Mouse (Mus musculus): ENCODE measurements around the gene Cntn4. TPM values are rescaled to one million over a fixed set of nuclear protein-coding genes. Genes with fewer than 3 reads are reported as not detected.

The Cntn4 gene
- polyA plus RNA-seq, 1 experiment from 2014 or later = 0.99 TPM

DNA sequence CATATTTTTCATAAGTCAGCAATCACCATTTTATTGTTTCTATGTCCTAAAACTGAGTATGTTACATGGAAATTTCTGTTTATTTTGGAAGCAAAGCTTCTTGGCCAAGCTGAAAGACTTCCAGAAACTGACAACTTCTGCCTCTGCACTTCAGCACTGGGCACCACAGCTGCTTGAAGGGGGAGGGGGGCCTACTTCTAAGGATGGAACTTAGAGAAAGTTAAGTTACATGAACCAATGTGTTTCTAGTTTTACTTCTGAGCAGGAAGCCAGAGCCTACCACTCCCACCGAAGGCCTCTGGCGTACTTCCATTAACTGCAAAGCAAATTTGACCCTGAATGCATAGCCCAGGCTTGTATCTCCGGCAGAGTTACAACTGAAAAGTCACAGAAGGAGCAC lies 749.2 kb downstream of the Cntn4 start:
- Histone ChIP-seq H3K4me2 (no peak overlapping the region), H3K36me3 (ENCODE audit: control insufficient read depth, insufficient read depth, low read length) (no peaks in the 10 kb centered on the region), H3K27ac (ENCODE audit: low read depth, low read length) (no peak overlapping the region), H3K4me1 (replicated peaks; ENCODE audit: control insufficient read depth, insufficient read depth, low read length) (no peaks in the 10 kb centered on the region), H3K9me3 (ENCODE audit: control insufficient read depth, low read length) (no peaks in the 10 kb centered on the region), H3K9ac (ENCODE audit: low read depth, low read length) (no peak overlapping the region), H3K4me3 (ENCODE audit: low read depth, low read length) (no peak overlapping the region), H3K27me3 (replicated peaks; ENCODE audit: control insufficient read depth, insufficient read depth, low read length) (no peaks in the 10 kb centered on the region)
- ATAC-seq (replicated peaks; ENCODE audit: low FRiP score) (no peak), DNase-seq (ENCODE audit: low spot score) (no peak)
- WGBS = 71% methylated on average over 3 of the region's 3 CpGs

DNA sequence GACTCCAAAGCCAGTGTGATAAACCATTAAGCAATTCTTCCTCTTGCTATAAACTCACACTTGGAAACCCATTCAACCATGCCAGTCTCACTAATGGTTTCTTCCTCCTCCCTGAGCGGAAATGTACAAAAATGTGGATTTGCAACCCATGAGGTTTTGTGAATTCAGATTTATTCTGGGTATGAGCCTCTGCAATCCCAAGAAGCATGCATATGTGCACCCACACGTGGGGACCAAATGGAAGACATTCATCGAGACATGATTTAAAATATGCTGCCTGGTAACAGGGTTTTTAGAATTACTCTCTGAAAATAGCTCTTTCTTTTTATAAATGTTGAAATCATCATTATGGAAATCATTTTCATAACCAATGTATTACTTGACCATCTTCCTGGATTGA lies 754.0 kb downstream of the Cntn4 start:
- Histone ChIP-seq H3K4me3 (ENCODE audit: low read depth, low read length) (no peak overlapping the region), H3K9ac (ENCODE audit: low read depth, low read length) (no peak overlapping the region), H3K4me1 (replicated peaks; ENCODE audit: control insufficient read depth, insufficient read depth, low read length) (no peaks in the 10 kb centered on the region), H3K27ac (ENCODE audit: low read depth, low read length) (no peak overlapping the region), H3K27me3 (replicated peaks; ENCODE audit: control insufficient read depth, insufficient read depth, low read length) (no peaks in the 10 kb centered on the region), H3K4me2 (no peak overlapping the region), H3K9me3 (ENCODE audit: control insufficient read depth, low read length) (no peaks in the 10 kb centered on the region), H3K36me3 (ENCODE audit: control insufficient read depth, insufficient read depth, low read length) (no peaks in the 10 kb centered on the region)
- WGBS = 85% methylated on average over 3 of the region's 3 CpGs
- DNase-seq (ENCODE audit: low spot score) (no peak), ATAC-seq (replicated peaks; ENCODE audit: low FRiP score) (no peak)

DNA sequence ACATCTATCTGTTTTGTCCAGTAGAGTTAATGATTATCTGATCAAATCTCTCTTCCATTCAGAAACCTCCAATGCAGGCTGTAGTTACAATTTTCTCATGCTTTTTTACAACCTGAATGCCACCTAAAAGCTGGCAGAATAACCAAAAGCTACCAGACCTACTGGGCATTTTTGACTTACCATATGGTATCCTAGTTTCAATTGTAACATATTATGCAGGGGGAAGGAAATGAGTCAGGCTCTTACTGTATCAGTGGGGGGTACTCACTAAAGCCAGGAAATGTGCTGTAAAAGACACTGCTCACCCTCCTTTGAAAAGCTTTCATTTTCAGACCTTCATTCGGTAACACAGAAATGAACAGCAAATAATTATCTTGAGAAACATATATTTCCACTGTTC lies 763.3 kb downstream of the Cntn4 start:
- DNase-seq (ENCODE audit: low spot score) (no peak), ATAC-seq (replicated peaks; ENCODE audit: low FRiP score) (no peak)
- no peak overlapping the region for H3K9ac ChIP-seq (ENCODE audit: low read depth, low read length)
- no peak overlapping the region for H3K4me3 ChIP-seq (ENCODE audit: low read depth, low read length)
- no peaks in the 10 kb centered on the region for H3K9me3 ChIP-seq (ENCODE audit: control insufficient read depth, low read length)
- H3K4me2 ChIP-seq = no peak overlapping the region
- 69% methylated on average over 1 of the region's 1 CpGs for WGBS
- H3K27ac ChIP-seq (ENCODE audit: low read depth, low read length) = no peak overlapping the region
- H3K36me3 ChIP-seq (ENCODE audit: control insufficient read depth, insufficient read depth, low read length) = no peaks in the 10 kb centered on the region
- H3K4me1 ChIP-seq (replicated peaks; ENCODE audit: control insufficient read depth, insufficient read depth, low read length) = no peaks in the 10 kb centered on the region
- no peaks in the 10 kb centered on the region for H3K27me3 ChIP-seq (replicated peaks; ENCODE audit: control insufficient read depth, insufficient read depth, low read length)

DNA sequence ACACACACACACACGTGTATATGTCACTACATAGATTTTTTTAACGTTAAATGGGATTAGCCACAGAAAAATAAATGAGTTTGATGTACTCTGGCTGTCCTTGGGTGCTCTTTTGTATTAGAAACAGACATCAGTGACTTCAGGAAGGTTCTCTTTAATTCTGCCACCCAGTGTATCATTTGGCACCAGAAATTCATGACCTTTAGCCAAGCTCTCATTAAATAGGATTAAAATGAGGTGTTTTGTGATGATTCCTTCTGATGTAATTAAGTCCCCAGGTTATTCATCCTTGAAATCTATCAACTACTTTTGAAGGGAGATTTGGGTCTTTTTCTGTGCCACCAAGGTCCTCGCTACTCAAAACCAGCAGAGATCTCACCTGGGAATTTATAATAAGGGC lies 763.8 kb downstream of the Cntn4 start:
- Histone ChIP-seq H3K9me3 (ENCODE audit: control insufficient read depth, low read length) (no peaks in the 10 kb centered on the region), H3K4me3 (ENCODE audit: low read depth, low read length) (no peak overlapping the region), H3K9ac (ENCODE audit: low read depth, low read length) (no peak overlapping the region), H3K4me1 (replicated peaks; ENCODE audit: control insufficient read depth, insufficient read depth, low read length) (no peaks in the 10 kb centered on the region), H3K4me2 (no peak overlapping the region), H3K27me3 (replicated peaks; ENCODE audit: control insufficient read depth, insufficient read depth, low read length) (no peaks in the 10 kb centered on the region), H3K36me3 (ENCODE audit: control insufficient read depth, insufficient read depth, low read length) (no peaks in the 10 kb centered on the region), H3K27ac (ENCODE audit: low read depth, low read length) (no peak overlapping the region)
- WGBS = 71% methylated on average over 3 of the region's 3 CpGs
- DNase-seq (ENCODE audit: low spot score) (no peak), ATAC-seq (replicated peaks; ENCODE audit: low FRiP score) (no peak)

DNA sequence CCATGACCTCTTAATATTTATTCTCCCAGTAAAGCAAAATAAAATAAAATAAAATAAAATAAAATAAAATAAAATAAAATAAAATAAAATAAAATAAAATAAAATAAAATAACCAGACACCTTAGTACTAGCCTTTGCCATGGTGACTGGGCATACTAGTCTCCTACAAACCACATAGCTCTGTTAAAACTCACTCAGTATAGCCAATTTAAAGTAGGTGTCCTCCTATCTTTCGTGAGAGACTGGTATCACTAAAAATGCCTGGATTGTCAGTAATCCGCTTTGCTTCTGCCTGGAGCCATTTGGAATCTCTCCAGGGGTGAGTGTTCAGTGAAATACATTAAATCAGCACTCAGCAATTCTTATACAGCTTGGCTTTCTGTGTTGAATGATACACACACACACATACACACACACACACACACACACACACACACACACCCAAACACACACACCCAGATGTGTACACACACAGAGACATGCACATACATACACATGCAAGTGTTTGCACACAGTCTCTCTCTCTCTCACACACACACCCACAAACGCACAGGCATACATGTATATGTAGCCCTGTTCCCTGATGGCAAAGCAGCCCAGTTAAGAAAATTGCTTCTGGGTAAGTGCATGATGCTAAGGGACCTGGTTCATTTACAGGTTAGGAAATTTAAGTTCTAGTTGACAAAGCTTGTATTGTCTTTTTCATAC lies 776.8 kb downstream of the Cntn4 start:
- 69% methylated on average over 3 of the region's 3 CpGs for WGBS
- H3K27me3 ChIP-seq (replicated peaks; ENCODE audit: control insufficient read depth, insufficient read depth, low read length) = no peaks in the 10 kb centered on the region
- H3K4me3 ChIP-seq (ENCODE audit: low read depth, low read length) = no peak overlapping the region
- H3K4me2 ChIP-seq = no peak overlapping the region
- no peak overlapping the region for H3K27ac ChIP-seq (ENCODE audit: low read depth, low read length)
- DNase-seq (ENCODE audit: low spot score) (no peak), ATAC-seq (replicated peaks; ENCODE audit: low FRiP score) (no peak)
- no peaks in the 10 kb centered on the region for H3K4me1 ChIP-seq (replicated peaks; ENCODE audit: control insufficient read depth, insufficient read depth, low read length)
- no peak overlapping the region for H3K9ac ChIP-seq (ENCODE audit: low read depth, low read length)
- H3K36me3 ChIP-seq (ENCODE audit: control insufficient read depth, insufficient read depth, low read length) = no peaks in the 10 kb centered on the region
- H3K9me3 ChIP-seq (ENCODE audit: control insufficient read depth, low read length) = no peaks in the 10 kb centered on the region

- no peak for DNase-seq (ENCODE audit: low spot score)
- WGBS = 84% methylated on average over 3 of the region's 3 CpGs
- H3K4me2 ChIP-seq = no peak overlapping the region
- no peak for ATAC-seq (replicated peaks; ENCODE audit: low FRiP score)
- H3K9ac ChIP-seq (ENCODE audit: low read depth, low read length) = no peak overlapping the region
- H3K27me3 ChIP-seq (replicated peaks; ENCODE audit: control insufficient read depth, insufficient read depth, low read length) = no peaks in the 10 kb centered on the region
- no peak overlapping the region for H3K4me3 ChIP-seq (ENCODE audit: low read depth, low read length)
- H3K36me3 ChIP-seq (ENCODE audit: control insufficient read depth, insufficient read depth, low read length) = no peaks in the 10 kb centered on the region
- no peaks in the 10 kb centered on the region for H3K4me1 ChIP-seq (replicated peaks; ENCODE audit: control insufficient read depth, insufficient read depth, low read length)
- H3K9me3 ChIP-seq (ENCODE audit: control insufficient read depth, low read length) = no peaks in the 10 kb centered on the region
- H3K27ac ChIP-seq (ENCODE audit: low read depth, low read length) = no peak overlapping the region
These were observed 778.2 kb downstream of the Cntn4 start for GRCm38 (mm10) chr6:106455616-106456015.

GRCm38 (mm10) chr6:106458166-106458565 lies 780.7 kb downstream of the Cntn4 start:
- Histone ChIP-seq H3K27me3 (replicated peaks; ENCODE audit: control insufficient read depth, insufficient read depth, low read length) (no peaks in the 10 kb centered on the region), H3K4me3 (ENCODE audit: low read depth, low read length) (no peak overlapping the region), H3K4me1 (replicated peaks; ENCODE audit: control insufficient read depth, insufficient read depth, low read length) (no peaks in the 10 kb centered on the region), H3K4me2 (no peak overlapping the region), H3K9ac (ENCODE audit: low read depth, low read length) (no peak overlapping the region), H3K36me3 (ENCODE audit: control insufficient read depth, insufficient read depth, low read length) (no peaks in the 10 kb centered on the region), H3K9me3 (ENCODE audit: control insufficient read depth, low read length) (no peaks in the 10 kb centered on the region), H3K27ac (ENCODE audit: low read depth, low read length) (no peak overlapping the region)
- 71% methylated on average over 6 of the region's 6 CpGs for WGBS
- ATAC-seq (replicated peaks; ENCODE audit: low FRiP score) = no peak
- DNase-seq (ENCODE audit: low spot score) = no peak

DNA sequence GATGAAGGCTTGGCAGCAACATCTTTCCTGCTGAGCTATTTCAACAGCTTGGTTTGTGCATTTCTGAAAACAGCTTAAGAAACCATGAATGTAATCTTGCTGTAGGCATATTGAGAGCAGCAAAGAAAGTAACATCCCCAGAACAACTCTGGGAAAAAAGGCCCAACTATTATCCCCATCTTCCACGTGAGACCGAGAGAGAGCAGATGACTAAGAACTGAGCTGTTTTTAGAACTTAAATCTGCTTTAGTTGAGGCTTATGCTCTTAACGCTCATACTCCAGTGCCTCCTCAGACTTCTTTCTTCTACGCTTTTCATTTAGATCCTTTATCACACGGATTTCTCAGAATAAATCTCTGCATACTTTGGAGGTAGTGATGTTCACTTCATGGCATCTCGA lies 784.9 kb downstream of the Cntn4 start:
- Histone ChIP-seq H3K4me1 (replicated peaks; ENCODE audit: control insufficient read depth, insufficient read depth, low read length) (no peaks in the 10 kb centered on the region), H3K27me3 (replicated peaks; ENCODE audit: control insufficient read depth, insufficient read depth, low read length) (no peaks in the 10 kb centered on the region), H3K27ac (ENCODE audit: low read depth, low read length) (no peak overlapping the region), H3K4me3 (ENCODE audit: low read depth, low read length) (no peak overlapping the region), H3K9ac (ENCODE audit: low read depth, low read length) (no peak overlapping the region), H3K9me3 (ENCODE audit: control insufficient read depth, low read length) (no peaks in the 10 kb centered on the region), H3K4me2 (no peak overlapping the region), H3K36me3 (ENCODE audit: control insufficient read depth, insufficient read depth, low read length) (no peaks in the 10 kb centered on the region)
- DNase-seq (ENCODE audit: low spot score) = no peak
- no peak for ATAC-seq (replicated peaks; ENCODE audit: low FRiP score)
- 82% methylated on average over 6 of the region's 6 CpGs for WGBS

- H3K9ac ChIP-seq (ENCODE audit: low read depth, low read length) = no peak overlapping the region
- no peaks in the 10 kb centered on the region for H3K4me1 ChIP-seq (replicated peaks; ENCODE audit: control insufficient read depth, insufficient read depth, low read length)
- H3K4me3 ChIP-seq (ENCODE audit: low read depth, low read length) = no peak overlapping the region
- no peaks in the 10 kb centered on the region for H3K27me3 ChIP-seq (replicated peaks; ENCODE audit: control insufficient read depth, insufficient read depth, low read length)
- H3K36me3 ChIP-seq (ENCODE audit: control insufficient read depth, insufficient read depth, low read length) = no peaks in the 10 kb centered on the region
- DNase-seq (ENCODE audit: low spot score) (no peak), ATAC-seq (replicated peaks; ENCODE audit: low FRiP score) (no peak)
- no peak overlapping the region for H3K27ac ChIP-seq (ENCODE audit: low read depth, low read length)
- 72% methylated on average over 2 of the region's 2 CpGs for WGBS
- H3K4me2 ChIP-seq = no peak overlapping the region
- no peaks in the 10 kb centered on the region for H3K9me3 ChIP-seq (ENCODE audit: control insufficient read depth, low read length)
These were observed 786.4 kb downstream of the Cntn4 start for GRCm38 (mm10) chr6:106463857-106464256.

Measured in liver, embryonic 11.5 days (tissue).